Mouse (Mus musculus) cerebellum, postnatal 10 days (tissue): ENCODE measurements around the gene 1600014C23Rik.
A peak's percentile ranks its signal among the peaks of the same experiment; 100 is the strongest.

ENCODE experiments used
- DNase-seq, 2 experiments: peaks; one replicate each; pipeline ENCODE4 v3.0.0; 2021; ENCODE audit warnings: mixed read lengths in 2 of 2

1600014C23Rik gene

GRCm38 (mm10) chr17:45689120-45689519 lies 44.5 kb downstream of the 1600014C23Rik start:
- DNase-seq: no peak

DNA sequence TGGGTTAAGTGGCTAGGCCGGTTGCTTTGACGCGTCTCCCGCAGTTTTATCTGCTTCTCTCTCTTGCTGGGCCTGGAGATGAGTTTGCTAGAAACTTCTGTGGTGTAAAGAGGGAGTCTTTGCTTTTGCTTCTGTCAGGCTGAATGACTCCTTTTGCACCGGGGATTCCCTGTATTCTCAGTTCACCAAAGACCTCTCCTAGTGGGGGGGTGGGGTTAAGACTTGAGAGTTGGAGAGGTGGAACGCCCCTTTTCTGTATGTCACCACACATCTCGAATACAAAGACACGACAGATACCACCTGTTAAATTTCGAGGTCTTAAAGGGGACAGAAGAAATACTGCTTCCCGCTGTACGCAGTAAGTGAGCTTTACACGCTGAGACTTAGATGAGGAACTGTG lies 46.9 kb downstream of the 1600014C23Rik start, which contains the start of gene Tmem63b:
Tmem63b (minus strand) TSS at position 190 of the 400 bp plus-strand sequence.
- peak in 1 of 2 experiments; percentile 61 for DNase-seq

- peak; percentile 98 for DNase-seq
These were observed 47.5 kb downstream of the 1600014C23Rik start, which contains the start of gene Mrpl14 for GRCm38 (mm10) chr17:45686093-45686619. TSS of gene Mrpl14 (plus strand) at chr17:45686322.

GRCm38 (mm10) chr17:45685171-45686092 lies 48.2 kb downstream of the 1600014C23Rik start:
- peak; percentile 73 to 75 for DNase-seq

- DNase-seq: peak; percentile 61 to 63
These were observed 48.9 kb downstream of the 1600014C23Rik start for GRCm38 (mm10) chr17:45684667-45685131.
